Mouse (Mus musculus): ENCODE data around the gene Afmid.

GRCm38 (mm10) chr11:117829671-117830215 lies 4.0 kb downstream of the Afmid start:
- TF ChIP-seq EP300 (IDR thresholded peaks at IDR 0.05): no peak
- TF ChIP-seq CTCF (IDR thresholded peaks at IDR 0.05): no peak

Data from lung, postnatal 0 days (tissue).